Mouse (Mus musculus) thymus, postnatal 4 days (tissue): Measurements from ENCODE around the gene Olfr170.
"Not testable (repeated sequence)": the region's sequence is repeated elsewhere in the genome, so short reads cannot be mapped to it uniquely, and the experiment has no call there.

Experiments used
- DNase-seq: peaks from one replicate; pipeline ENCODE4 v3.0.0; 2021

Gene Olfr170

DNA sequence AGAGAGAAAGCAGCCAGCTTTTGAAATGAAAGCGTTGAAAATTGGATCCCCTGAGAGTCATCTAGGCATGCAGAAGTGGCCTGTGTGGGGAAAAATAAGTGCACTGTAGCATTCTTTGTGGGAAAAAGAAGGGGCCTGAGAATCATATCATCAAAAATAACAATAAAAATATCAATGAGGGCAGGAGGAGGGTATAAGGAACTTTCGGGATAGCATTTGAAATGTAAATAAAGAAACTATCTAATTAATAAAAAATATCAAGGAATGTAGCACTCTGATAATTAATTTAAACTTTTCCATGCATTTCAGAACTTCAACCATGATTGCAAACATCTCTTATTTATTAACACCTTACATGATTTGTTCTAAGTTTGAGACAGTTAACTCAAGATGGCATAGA is at the start of gene Olfr170:
Olfr170 (minus strand) TSS at position 101 of the 400 bp plus-strand sequence.
- not testable (repeated sequence) for DNase-seq

- no peak for DNase-seq
These were observed 18.1 kb upstream of the Olfr170 start, which contains the start of gene Olfr171 for GRCm38 (mm10) chr16:19629816-19630215. Gene Olfr171, minus strand, starts transcription at chr16:19629916.

DNA sequence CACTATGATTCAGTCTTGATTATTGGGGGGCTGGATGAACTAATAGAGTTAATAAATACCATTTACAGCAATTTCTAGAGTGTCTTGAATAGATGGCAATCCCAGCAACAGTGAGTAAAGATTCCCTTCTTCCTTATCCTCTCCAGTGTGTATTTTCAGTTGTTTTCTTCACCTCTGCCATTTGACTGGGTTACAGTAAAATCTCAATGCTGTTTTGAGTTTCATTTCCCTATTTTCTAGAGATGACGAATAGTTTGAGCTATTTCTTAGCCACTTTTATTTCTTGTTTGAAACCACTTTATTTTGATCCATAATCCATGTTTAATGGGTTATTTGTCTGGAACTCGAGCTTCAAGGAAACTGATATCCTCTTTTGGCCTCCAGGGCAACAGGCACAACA is 8.5 kb downstream of the Olfr170 start:
- no peak for DNase-seq

GRCm38 (mm10) chr16:19571709-19572108 is 40.0 kb downstream of the Olfr170 start, which contains the start of gene Olfr169:
Gene Olfr169, minus strand, starts transcription at chr16:19571809.
- DNase-seq: not testable (repeated sequence)
